15 mouse cellular contexts compared by ENCODE assay signal in genomic region chr3:99248831-99249550, GRCm38 (mm10). TPM values are rescaled to one million over a fixed set of nuclear protein-coding genes. Genes with fewer than 3 reads are reported as not detected.
DNase-seq lines count a peak whose midpoint lies in the region; ATAC-seq and TF ChIP-seq lines count a peak whose summit lies in the region.
"Had no signal": no experiment of that assay in that cellular context is flagged by ENCODE, and none has a peak within 500 bp of the region (broad histone marks: within the 10 kb centered on the region; RNA-seq: fewer than 3 reads in every experiment).

No protein-coding gene starts in this region.

- H3K9me3 ChIP-seq in heart, embryonic 12.5 days (replicated peaks), result no peaks in the 10 kb centered on the region
- no peaks in the 10 kb centered on the region for H3K9me3 ChIP-seq in midbrain, embryonic 10.5 days (replicated peaks)
- H3K9me3 ChIP-seq in midbrain, postnatal 0 days (ENCODE audit: low read length), result no peaks in the 10 kb centered on the region
- H3K9me3 ChIP-seq in embryonic facial prominence, embryonic 12.5 days, result no peaks in the 10 kb centered on the region
- no peaks in the 10 kb centered on the region for H3K9me3 ChIP-seq in limb, embryonic 15.5 days
- H3K9me3 ChIP-seq: heart, embryonic 15.5 days; lung, embryonic 15.5 days; neural tube, embryonic 13.5 days had no signal

- H3K27ac ChIP-seq in heart, embryonic 12.5 days (ENCODE audit: poor library complexity, severe bottlenecking), result no peak overlapping the region
- no peak overlapping the region for H3K27ac ChIP-seq in midbrain, embryonic 10.5 days (replicated peaks)
- H3K27ac ChIP-seq in midbrain, postnatal 0 days (ENCODE audit: low read depth, low read length), result no peak overlapping the region
- peak overlapping the region; percentile 30; the same call in 1 of the 2 replicates for H3K27ac ChIP-seq in embryonic facial prominence, embryonic 12.5 days
- H3K27ac ChIP-seq in limb, embryonic 15.5 days, result peak overlapping the region; percentile 71
- H3K27ac ChIP-seq: heart, embryonic 15.5 days; lung, embryonic 15.5 days; neural tube, embryonic 13.5 days had no signal

- peaks cover 12% of the 10 kb centered on the region; the same call in 1 of the 2 replicates for H3K4me1 ChIP-seq in heart, embryonic 12.5 days (replicated peaks)
- peaks cover 28% of the 10 kb centered on the region for H3K4me1 ChIP-seq in midbrain, embryonic 10.5 days
- H3K4me1 ChIP-seq in midbrain, postnatal 0 days (ENCODE audit: insufficient read depth, low read length), result no peaks in the 10 kb centered on the region
- H3K4me1 ChIP-seq in embryonic facial prominence, embryonic 12.5 days, result no peaks in the 10 kb centered on the region
- H3K4me1 ChIP-seq in limb, embryonic 15.5 days, result peaks cover 42% of the 10 kb centered on the region

- WGBS in heart, embryonic 12.5 days, result 1% methylated on average over 25 of the region's 25 CpGs
- under 1% methylated on average over 25 of the region's 25 CpGs for WGBS in midbrain, embryonic 10.5 days
- WGBS in midbrain, postnatal 0 days, result 1% methylated on average over 25 of the region's 25 CpGs
- WGBS in embryonic facial prominence, embryonic 12.5 days, result 2% methylated on average over 25 of the region's 25 CpGs
- 6% methylated on average over 25 of the region's 25 CpGs for WGBS in limb, embryonic 15.5 days

- H3K36me3 ChIP-seq in heart, embryonic 12.5 days, result no peaks in the 10 kb centered on the region
- no peaks in the 10 kb centered on the region for H3K36me3 ChIP-seq in midbrain, embryonic 10.5 days
- H3K36me3 ChIP-seq in midbrain, postnatal 0 days (ENCODE audit: insufficient read depth, low read length), result no peaks in the 10 kb centered on the region
- H3K36me3 ChIP-seq in embryonic facial prominence, embryonic 12.5 days, result no peaks in the 10 kb centered on the region
- no peaks in the 10 kb centered on the region for H3K36me3 ChIP-seq in limb, embryonic 15.5 days
- H3K36me3 ChIP-seq: heart, embryonic 15.5 days; lung, embryonic 15.5 days; neural tube, embryonic 13.5 days had no signal

- H3K4me2 ChIP-seq in heart, embryonic 12.5 days, result no peak overlapping the region
- no peak overlapping the region for H3K4me2 ChIP-seq in midbrain, postnatal 0 days (ENCODE audit: low read depth, low read length, poor library complexity, severe bottlenecking)
- H3K4me2 ChIP-seq in embryonic facial prominence, embryonic 12.5 days (replicated peaks), result peak overlapping the region; percentile 19
- peak overlapping the region; percentile 45 for H3K4me2 ChIP-seq in limb, embryonic 15.5 days
- H3K4me2 ChIP-seq: heart, embryonic 15.5 days; lung, embryonic 15.5 days; neural tube, embryonic 13.5 days had no signal

- no peak for DNase-seq in heart, postnatal 4 days
- DNase-seq in midbrain, embryonic 10.5 days (ENCODE audit: low spot score), result peak; percentile 45
- DNase-seq in midbrain, postnatal 0 days (ENCODE audit: low spot score), result no peak
- no peak for DNase-seq in layer of hippocampus, adult 11-12 months (ENCODE audit: low spot score)
- no peak for DNase-seq in layer of hippocampus, postnatal 36 days
- DNase-seq: kidney, adult 18-20 months; right cerebral cortex, adult 18-20 months had no signal

- H3K27me3 ChIP-seq in heart, embryonic 12.5 days (replicated peaks), result peaks cover 91% of the 10 kb centered on the region
- H3K27me3 ChIP-seq in midbrain, embryonic 10.5 days (ENCODE audit: low read depth, poor library complexity, severe bottlenecking), result peaks cover 100% of the 10 kb centered on the region
- H3K27me3 ChIP-seq in midbrain, postnatal 0 days (ENCODE audit: insufficient read depth, low read length), result peaks cover 94% of the 10 kb centered on the region
- H3K27me3 ChIP-seq in embryonic facial prominence, embryonic 12.5 days, result peaks cover 89% of the 10 kb centered on the region
- peaks cover 56% of the 10 kb centered on the region for H3K27me3 ChIP-seq in limb, embryonic 15.5 days

- no peak for TF ChIP-seq CTCF in midbrain, postnatal 0 days (IDR thresholded peaks at IDR 0.05)

- H3K4me3 ChIP-seq in heart, embryonic 12.5 days, result peak overlapping the region; percentile 9; the same call in 1 of the 2 replicates
- H3K4me3 ChIP-seq in midbrain, embryonic 10.5 days, result no peak overlapping the region
- no peak overlapping the region for H3K4me3 ChIP-seq in midbrain, postnatal 0 days (ENCODE audit: low read depth, low read length)
- peak overlapping the region; percentile 0; the same call in 1 of the 2 replicates for H3K4me3 ChIP-seq in embryonic facial prominence, embryonic 12.5 days
- peak overlapping the region; percentile 27 for H3K4me3 ChIP-seq in limb, embryonic 15.5 days
- H3K4me3 ChIP-seq: heart, embryonic 15.5 days; lung, embryonic 15.5 days; neural tube, embryonic 13.5 days had no signal

- no peak for ATAC-seq in heart, embryonic 12.5 days (ENCODE audit: insufficient number of reproducible peaks, low FRiP score)
- ATAC-seq in midbrain, postnatal 0 days (ENCODE audit: low FRiP score), result no peak
- no peak for ATAC-seq in embryonic facial prominence, embryonic 12.5 days (ENCODE audit: insufficient number of reproducible peaks, insufficient read depth, low FRiP score, low TSS enrichment)
- ATAC-seq in limb, embryonic 15.5 days (ENCODE audit: insufficient number of reproducible peaks, low FRiP score, low TSS enrichment, low read depth), result no peak

- H3K9ac ChIP-seq in heart, embryonic 12.5 days, result no peak overlapping the region
- no peak overlapping the region for H3K9ac ChIP-seq in midbrain, postnatal 0 days (replicated peaks; ENCODE audit: low read length, poor library complexity, severe bottlenecking)
- no peak overlapping the region for H3K9ac ChIP-seq in embryonic facial prominence, embryonic 12.5 days
- H3K9ac ChIP-seq in limb, embryonic 15.5 days, result no peak overlapping the region
- H3K9ac ChIP-seq: heart, embryonic 15.5 days; lung, embryonic 15.5 days; neural tube, embryonic 13.5 days had no signal

RNA-seq across cellular contexts. Expression of gene Tbx15, which starts 8.8 kb away (rescaled TPM):
- polyA plus RNA-seq in heart, embryonic 12.5 days (2016; fragmentation: Nextera tagmentation; extraction: Ambion mirVana), result 0.08 and 0.11 TPM in 2 replicates
- total RNA-seq in heart, postnatal 4 days (2021), result under 1 TPM; 0.36 to 0.52 TPM
- 1.2 TPM in 2 replicates for polyA plus RNA-seq in midbrain, embryonic 10.5 days (2016; fragmentation: Nextera tagmentation; extraction: Ambion mirVana)
- total RNA-seq in midbrain, postnatal 0 days (2014; rRNA removed), result 1.3 and 13.1 TPM in 2 replicates
- 0.59 and 0.91 TPM in 2 replicates for polyA plus RNA-seq in midbrain, postnatal 0 days (2015; fragmentation: Nextera tagmentation; extraction: Ambion mirVana)
- 14.5 and 15.2 TPM in 2 replicates for polyA plus RNA-seq in embryonic facial prominence, embryonic 12.5 days (2016; fragmentation: Nextera tagmentation; extraction: Ambion mirVana)
- polyA plus RNA-seq in limb, embryonic 15.5 days (2015; fragmentation: Nextera tagmentation; extraction: Ambion mirVana), result 21.9 and 24.0 TPM in 2 replicates
- under 1 TPM; 0.45 to 0.94 TPM for total RNA-seq in layer of hippocampus, postnatal 36 days (2021)
- polyA plus RNA-seq: large intestine, adult 2 months; spleen, adult 2 months had no signal

Comparison
In these comparisons a context has a peak if more than half of its experiments do, and no peak if none do; other contexts are left out.
1. H3K27ac ChIP-seq: peak in embryonic facial prominence, embryonic 12.5 days (single experiment) and limb, embryonic 15.5 days (single experiment); none in heart, embryonic 12.5 days (single experiment), midbrain, embryonic 10.5 days (single experiment) and midbrain, postnatal 0 days (single experiment).
2. H3K4me2 ChIP-seq: peak in embryonic facial prominence, embryonic 12.5 days (single experiment) and limb, embryonic 15.5 days (single experiment); none in heart, embryonic 12.5 days (single experiment) and midbrain, postnatal 0 days (single experiment).
3. H3K4me3 ChIP-seq: peak in heart, embryonic 12.5 days (single experiment), embryonic facial prominence, embryonic 12.5 days (single experiment) and limb, embryonic 15.5 days (single experiment); none in midbrain, embryonic 10.5 days (single experiment) and midbrain, postnatal 0 days (single experiment).